Mouse (Mus musculus): ENCODE measurements around the gene Bicd1.
A peak's percentile ranks its signal among the peaks of the same experiment; 100 is the strongest.

GRCm38 (mm10) chr6:149439140-149439539 lies 30.5 kb downstream of the Bicd1 start:
- TF ChIP-seq ZNF384 (IDR thresholded peaks at IDR 0.05; ENCODE audit: low read depth, low read length) (peak; percentile 79), MAFK (IDR thresholded peaks at IDR 0.05; ENCODE audit: insufficient read depth, low read depth, low read length) (no peak), ZC3H11A (IDR thresholded peaks at IDR 0.05; ENCODE audit: borderline replicate concordance, low read depth, low read length) (no peak), HCFC1 (IDR thresholded peaks at IDR 0.05; ENCODE audit: borderline replicate concordance, insufficient read depth, low read length) (no peak), CHD2 (IDR thresholded peaks at IDR 0.05; ENCODE audit: low read depth, low read length) (no peak)

All from ES-E14 (cell line).